Mouse (Mus musculus) lung, postnatal 4 days (tissue): ENCODE measurements around the gene Tmem258.

Experiments
- DNase-seq, 2 experiments: peaks; one replicate each; pipeline ENCODE4 v3.0.0; 2021

The Tmem258 gene

DNA sequence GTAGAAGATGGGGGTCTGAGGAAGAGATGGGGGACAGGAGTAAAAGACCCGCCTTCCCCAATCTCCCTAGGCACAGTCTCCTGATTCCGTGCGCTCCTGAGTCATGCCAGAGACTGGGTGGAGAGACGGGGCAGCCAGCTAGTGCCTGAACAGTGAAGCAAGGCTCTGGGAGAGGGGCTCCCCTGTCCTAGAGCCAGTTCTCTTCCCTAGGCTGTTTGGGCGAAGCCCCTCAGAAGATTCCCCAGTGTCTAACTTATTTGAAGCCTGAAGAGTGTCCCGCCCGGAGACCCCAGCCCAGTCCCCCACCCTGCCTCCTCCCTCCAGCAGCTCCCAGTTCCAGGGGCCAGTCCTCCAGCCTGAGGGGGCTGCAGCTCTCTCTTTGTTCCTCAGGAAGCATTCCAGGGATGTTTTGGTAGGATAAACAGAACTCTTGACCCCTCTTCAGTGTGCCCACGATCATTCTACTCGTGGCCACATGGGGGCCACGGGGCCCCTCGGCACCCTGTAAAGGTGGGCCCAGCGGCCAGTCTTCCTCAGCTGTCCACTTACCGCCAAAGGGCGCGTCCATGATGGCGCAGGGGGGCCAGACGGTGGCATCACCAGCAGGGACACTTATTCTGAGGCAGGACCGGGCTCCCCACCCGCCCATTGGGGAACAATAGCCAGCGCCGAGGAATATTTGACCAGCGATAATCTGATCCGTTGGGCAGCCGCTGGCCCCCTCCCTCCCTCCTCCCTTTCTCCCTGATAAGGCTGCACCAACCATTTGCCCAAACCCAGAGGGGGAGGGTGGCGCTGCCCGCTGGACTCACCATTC is 21.0 kb downstream of the Tmem258 start:
- DNase-seq, result peak in 1 of 2 experiments; percentile 31

GRCm38 (mm10) chr19:10225767-10226166 is 22.0 kb downstream of the Tmem258 start:
- peak in 1 of 2 experiments; percentile 46 for DNase-seq

DNA sequence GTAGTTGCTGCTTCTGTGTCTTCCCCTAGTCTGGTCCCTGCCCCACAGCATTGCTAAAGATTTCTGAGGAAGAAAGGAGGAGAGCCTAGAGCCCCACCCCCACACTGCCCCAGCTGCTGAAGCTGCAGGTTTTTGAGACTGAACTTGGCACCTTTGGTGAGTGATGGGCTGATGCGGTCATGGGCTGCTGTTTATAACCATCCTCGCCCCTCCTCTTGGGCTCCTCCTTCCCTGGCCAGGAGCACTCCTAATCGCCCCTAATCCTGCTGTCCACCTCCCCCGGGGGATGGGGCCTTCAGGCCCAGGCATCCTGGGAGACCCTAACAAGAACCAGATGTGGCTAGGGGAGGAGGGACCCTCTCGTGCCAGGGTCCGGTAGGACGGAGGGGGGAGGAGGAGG is 27.2 kb downstream of the Tmem258 start:
- no peak for DNase-seq

GRCm38 (mm10) chr19:10231871-10232270 is 28.1 kb downstream of the Tmem258 start:
- DNase-seq, result no peak

- no peak for DNase-seq
Observed at GRCm38 (mm10) chr19:10232327-10233017, 28.7 kb downstream of the Tmem258 start.

DNA sequence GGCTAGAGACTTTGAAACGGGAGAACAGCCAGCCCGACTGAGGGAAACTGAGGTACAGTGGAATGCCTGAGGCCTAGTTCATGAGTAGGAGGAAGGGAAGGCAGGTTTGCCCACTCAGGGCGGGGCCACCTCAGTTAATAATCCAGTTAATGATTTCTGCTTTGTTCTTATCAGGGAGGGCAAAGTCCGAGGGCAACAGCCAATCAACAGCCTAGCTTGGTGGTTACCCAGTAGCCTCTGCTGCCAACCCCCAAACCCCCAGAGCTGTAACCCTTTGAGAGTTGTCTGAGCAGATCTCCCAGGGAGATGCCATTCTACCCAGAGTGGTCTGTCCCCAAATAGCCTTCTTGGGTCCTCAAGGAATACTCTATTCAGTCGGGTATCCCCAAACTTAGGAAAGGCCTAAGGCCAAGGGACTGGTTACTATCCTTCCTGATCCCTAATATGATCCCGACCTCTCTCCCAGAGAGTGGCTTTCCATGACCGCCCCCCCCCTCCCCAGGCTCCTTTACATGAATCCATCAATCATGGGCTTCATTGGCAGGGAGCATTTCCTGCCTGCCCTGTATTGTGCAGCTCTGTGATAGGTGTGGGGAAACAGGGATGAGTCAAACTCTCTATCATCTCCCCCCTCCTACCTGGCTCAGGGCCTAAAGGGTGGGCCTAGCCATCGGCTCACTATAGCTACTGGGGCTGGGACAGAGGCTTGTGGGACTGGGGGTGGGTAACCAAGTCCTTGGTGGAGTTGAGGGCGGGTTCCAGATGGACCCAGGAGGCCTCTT is 32.2 kb downstream of the Tmem258 start:
- DNase-seq, result no peak

GRCm38 (mm10) chr19:10238477-10238876 is 34.7 kb downstream of the Tmem258 start:
- DNase-seq, result peak in 1 of 2 experiments; percentile 62

DNA sequence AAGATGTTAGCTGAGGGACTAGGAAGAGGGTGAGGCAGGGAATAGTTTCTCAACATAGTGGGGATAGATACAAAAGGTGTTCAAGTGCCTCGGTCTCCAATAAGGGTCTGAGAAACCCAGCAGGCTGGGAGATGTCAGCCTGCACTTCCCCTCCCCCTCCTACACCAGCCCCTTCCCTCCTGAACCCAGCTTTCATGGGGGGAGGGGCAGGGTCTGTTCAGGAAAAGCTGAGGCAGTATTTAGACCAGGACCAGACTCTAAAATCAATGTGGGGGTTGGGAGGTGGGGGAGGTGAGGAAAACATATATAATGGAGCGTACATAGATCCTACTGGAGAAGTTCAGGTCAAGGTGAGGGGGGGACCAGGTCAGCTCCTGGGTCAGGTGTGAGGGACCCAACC is 35.6 kb downstream of the Tmem258 start:
- DNase-seq, result no peak

DNA sequence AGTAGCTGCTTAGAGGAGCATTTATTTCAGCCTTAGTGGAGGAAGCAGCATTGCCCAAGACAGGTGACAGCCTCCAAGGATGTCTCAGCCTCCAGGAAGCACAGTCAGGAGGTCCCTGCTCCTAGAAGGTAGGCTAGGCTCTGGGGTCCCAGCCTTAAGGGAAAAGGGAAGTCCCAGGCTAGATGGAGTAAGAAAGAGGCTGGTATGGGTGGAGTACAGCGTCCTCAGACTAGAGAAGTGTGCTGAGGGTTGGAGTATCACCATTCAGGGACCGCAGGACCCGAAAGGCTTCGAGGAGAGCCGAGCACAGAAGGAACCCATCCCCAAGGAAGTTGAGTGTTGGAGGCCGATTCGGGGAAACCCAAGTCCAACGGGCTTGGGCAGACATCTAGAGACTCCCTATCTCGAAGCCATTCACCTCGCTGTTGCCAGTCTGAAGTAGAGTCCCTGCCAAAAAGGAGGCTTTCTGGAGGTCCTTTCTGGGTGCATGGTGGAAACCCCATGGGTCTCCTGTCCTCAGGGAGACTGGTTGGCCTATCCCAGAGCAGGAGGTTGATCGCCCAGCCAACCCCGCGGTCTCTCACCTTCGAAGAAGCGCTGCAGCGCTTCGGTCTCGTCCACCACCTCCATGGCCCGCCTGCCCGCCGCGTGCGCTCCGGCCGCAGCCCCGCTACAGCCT is 36.3 kb downstream of the Tmem258 start:
- no peak for DNase-seq

GRCm38 (mm10) chr19:10240654-10241305 is 37.0 kb downstream of the Tmem258 start, which contains the start of gene Myrf:
Gene Myrf, minus strand, starts transcription at chr19:10240748.
- DNase-seq, result peak; percentile 88 to 89

DNA sequence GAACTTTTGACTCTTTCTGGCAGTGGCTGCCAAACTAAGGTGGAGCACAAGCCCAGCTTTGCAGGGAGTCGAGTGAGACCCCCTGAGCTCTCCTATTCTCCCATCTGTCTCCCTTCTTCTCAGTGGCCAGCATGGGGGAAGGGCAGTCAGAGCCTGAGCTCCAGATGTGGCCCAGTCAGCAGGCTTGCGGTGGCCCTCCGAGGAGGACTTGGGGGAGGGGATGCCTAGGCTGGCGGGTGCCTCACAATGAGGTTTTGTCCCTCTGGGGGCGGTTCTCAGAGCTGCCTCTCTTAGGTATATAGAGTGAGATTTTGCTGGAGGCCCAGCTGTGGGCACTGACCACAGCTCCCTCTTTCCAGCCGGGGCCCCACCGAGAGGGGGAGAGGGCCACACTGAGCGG is 39.1 kb downstream of the Tmem258 start:
- DNase-seq, result no peak

DNA sequence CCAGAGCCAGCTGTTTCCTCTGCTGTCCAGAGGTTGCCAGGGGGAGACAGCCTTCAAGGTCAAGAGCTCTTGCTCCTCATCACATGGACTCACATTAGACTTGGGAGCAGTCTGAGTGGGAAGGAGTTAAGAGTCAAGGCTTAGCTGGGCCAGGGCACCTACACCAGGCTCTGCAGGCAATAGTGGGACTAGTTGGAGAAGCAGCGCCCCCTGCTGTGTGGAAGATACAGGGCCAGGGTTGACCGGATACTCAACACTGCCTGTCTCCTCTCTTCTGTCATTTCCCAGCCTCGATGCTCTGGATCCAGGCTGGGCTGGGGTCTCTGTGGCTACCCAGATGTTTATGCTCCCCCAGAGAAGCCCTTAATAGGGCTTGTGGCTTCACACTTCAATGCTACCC is 40.4 kb downstream of the Tmem258 start:
- DNase-seq, result peak; percentile 57 to 64

- peak in 1 of 2 experiments; percentile 21 for DNase-seq
Observed at GRCm38 (mm10) chr19:10247165-10247564, 43.4 kb downstream of the Tmem258 start.

GRCm38 (mm10) chr19:10248128-10248527 is 44.3 kb downstream of the Tmem258 start:
- peak; percentile 32 to 75 for DNase-seq
